Mouse (Mus musculus): Measurements from ENCODE around the gene Cpeb3.

DNA sequence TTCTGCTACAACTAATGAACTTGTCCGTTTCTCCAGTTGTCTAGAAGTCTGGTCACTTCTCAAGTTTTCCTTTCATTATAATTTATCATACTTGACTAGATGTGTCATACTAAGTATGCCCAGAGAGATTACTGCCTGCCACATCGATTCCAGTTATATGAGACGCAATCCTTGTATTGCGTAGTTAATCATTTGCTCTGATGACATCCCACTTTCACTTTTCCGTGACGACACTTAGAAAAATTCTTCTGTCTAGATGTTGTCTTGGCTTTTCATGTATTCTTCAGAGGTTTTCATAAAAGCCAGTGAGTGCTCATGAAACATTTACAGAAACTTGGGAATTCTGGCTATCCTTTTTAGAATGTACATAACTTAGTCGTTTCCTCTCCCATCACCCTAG is 585 bp upstream of the Cpeb3 start:
- no peak for TF ChIP-seq USF1 (IDR thresholded peaks at IDR 0.05; ENCODE audit: low read depth)
- no peak for TF ChIP-seq MAX (IDR thresholded peaks at IDR 0.05; ENCODE audit: low read depth)
- TF ChIP-seq POLR2A (IDR thresholded peaks at IDR 0.05; ENCODE audit: insufficient read length, low read depth): no peak
- no peak for TF ChIP-seq E2F4 (IDR thresholded peaks at IDR 0.05; ENCODE audit: insufficient read depth)
- no peak for TF ChIP-seq SRF (IDR thresholded peaks at IDR 0.05; ENCODE audit: control insufficient read depth, insufficient read length, low read depth)
- no peak for TF ChIP-seq TCF3 (IDR thresholded peaks at IDR 0.05; ENCODE audit: insufficient read length, low read depth)
